Mouse (Mus musculus): ENCODE results near the gene Tceanc2.

Gene Tceanc2

GRCm38 (mm10) chr4:107091696-107092095, 87.2 kb downstream of the Tceanc2 start:
- no peak for DNase-seq (ENCODE audit: low read depth, low spot score)

- DNase-seq (ENCODE audit: low read depth, low spot score): no peak
Measured at GRCm38 (mm10) chr4:107084858-107085257, 94.1 kb downstream of the Tceanc2 start.

- no peak for DNase-seq (ENCODE audit: low read depth, low spot score)
Measured at GRCm38 (mm10) chr4:107084343-107084742, 94.6 kb downstream of the Tceanc2 start.

Measured in ES-CJ7 (cell line).